ENCODE assay signal across 9 mouse cellular contexts in the genomic region with DNA sequence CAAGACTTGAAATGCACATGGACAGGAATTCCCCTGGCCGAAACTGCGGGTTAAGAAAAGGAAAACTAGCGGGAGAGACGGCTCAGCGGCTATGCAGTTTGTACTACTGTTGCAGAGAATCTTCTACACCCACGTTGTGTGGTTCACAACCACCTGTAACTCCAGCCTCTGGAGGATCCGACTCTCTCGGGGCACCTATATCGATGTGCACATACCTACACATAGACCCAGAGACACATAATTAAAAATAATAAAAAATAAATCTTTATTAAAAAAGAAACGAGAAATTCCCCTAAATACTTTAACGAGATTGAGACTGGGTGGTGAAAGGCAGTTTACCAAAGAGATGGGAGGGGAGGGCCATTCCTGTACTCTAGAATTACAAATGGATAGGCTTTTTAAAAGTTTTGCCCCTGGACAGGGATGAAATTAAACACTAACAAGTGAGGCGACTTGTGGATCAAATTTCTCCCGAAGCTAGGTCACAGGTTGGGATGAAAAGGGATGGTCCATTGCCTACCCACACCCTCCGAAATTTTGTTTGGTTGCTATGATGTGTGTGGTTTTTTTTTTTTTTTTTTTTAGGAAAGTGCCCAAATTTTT. TPM values are rescaled to one million over a fixed set of nuclear protein-coding genes. Genes with fewer than 3 reads are reported as not detected.
DNase-seq lines count a peak whose midpoint lies in the region; ATAC-seq and TF ChIP-seq lines count a peak whose summit lies in the region.
"Had no signal": no experiment of that assay in that cellular context is flagged by ENCODE, and none has a peak within 500 bp of the region (broad histone marks: within the 10 kb centered on the region; RNA-seq: fewer than 3 reads in every experiment).

No protein-coding gene starts in this region.

- peak overlapping the region; percentile 95 for H3K4me3 ChIP-seq in heart, postnatal 0 days (ENCODE audit: low read depth, low read length)
- H3K4me3 ChIP-seq in forebrain, embryonic 16.5 days (replicated peaks; ENCODE audit: low read length) = peak overlapping the region; percentile 88
- H3K4me3 ChIP-seq in liver, postnatal 0 days (ENCODE audit: low read depth, low read length) = peak overlapping the region; percentile 49; the same call in 1 of the 2 replicates
- H3K4me3 ChIP-seq: erythroblast, embryonic 14.5 days had no signal

- H3K4me2 ChIP-seq in heart, postnatal 0 days (ENCODE audit: low read depth, low read length) = peak overlapping the region; percentile 80
- H3K4me2 ChIP-seq in forebrain, embryonic 16.5 days (ENCODE audit: low read length) = peak overlapping the region; percentile 62
- H3K4me2 ChIP-seq in liver, postnatal 0 days (ENCODE audit: low read depth, low read length) = no peak overlapping the region

- H3K9me3 ChIP-seq in heart, postnatal 0 days (replicated peaks; ENCODE audit: control insufficient read depth, low read length) = no peaks in the 10 kb centered on the region
- H3K9me3 ChIP-seq in forebrain, embryonic 16.5 days (ENCODE audit: control insufficient read depth, low read length) = no peaks in the 10 kb centered on the region
- no peaks in the 10 kb centered on the region for H3K9me3 ChIP-seq in liver, postnatal 0 days (ENCODE audit: low read length)

- H3K36me3 ChIP-seq in heart, postnatal 0 days (replicated peaks; ENCODE audit: control insufficient read depth, insufficient read depth, low read length) = no peaks in the 10 kb centered on the region
- no peaks in the 10 kb centered on the region for H3K36me3 ChIP-seq in forebrain, embryonic 16.5 days (ENCODE audit: control insufficient read depth, insufficient read depth)
- H3K36me3 ChIP-seq in liver, postnatal 0 days (replicated peaks; ENCODE audit: insufficient read depth, low read length) = no peaks in the 10 kb centered on the region

- peak overlapping the region; percentile 98 for H3K27ac ChIP-seq in heart, postnatal 0 days (ENCODE audit: low read depth)
- no peak overlapping the region for H3K27ac ChIP-seq in forebrain, embryonic 16.5 days (ENCODE audit: low read length)
- H3K27ac ChIP-seq in liver, postnatal 0 days (ENCODE audit: low read depth) = no peak overlapping the region

- DNase-seq in heart, postnatal 0 days (ENCODE audit: low spot score) = no peak
- no peak for DNase-seq in heart, adult 8-10 months (ENCODE audit: low spot score)
- DNase-seq in R1 (ENCODE audit: low read depth, low spot score) (peak; percentile 58), adipocyte (ENCODE audit: low spot score) (no peak)
- DNase-seq in liver, postnatal 0 days = no peak
- no peak for DNase-seq in retina, embryonic 14.5 days (ENCODE audit: low spot score)
- DNase-seq in kidney, postnatal 10 days = no peak

- no peak for TF ChIP-seq CTCF in heart, postnatal 0 days (IDR thresholded peaks at IDR 0.05; ENCODE audit: low read depth)
- TF ChIP-seq CTCF in liver, postnatal 0 days (IDR thresholded peaks at IDR 0.05; ENCODE audit: low read depth) = no peak

- peaks cover 19% of the 10 kb centered on the region for H3K4me1 ChIP-seq in heart, postnatal 0 days (ENCODE audit: control insufficient read depth, insufficient read depth)
- H3K4me1 ChIP-seq in forebrain, embryonic 16.5 days (replicated peaks; ENCODE audit: control insufficient read depth, insufficient read depth, low read length) = peaks cover 22% of the 10 kb centered on the region
- peaks cover 7% of the 10 kb centered on the region for H3K4me1 ChIP-seq in liver, postnatal 0 days (ENCODE audit: insufficient read depth)

- no peak for ATAC-seq in heart, postnatal 0 days (ENCODE audit: insufficient read depth, low read depth)
- ATAC-seq in forebrain, embryonic 16.5 days = no peak
- no peak for ATAC-seq in liver, postnatal 0 days

- H3K27me3 ChIP-seq in heart, postnatal 0 days (ENCODE audit: control insufficient read depth, insufficient read depth, low read length) = no peaks in the 10 kb centered on the region
- peaks cover 6% of the 10 kb centered on the region; the same call in 1 of the 2 replicates for H3K27me3 ChIP-seq in forebrain, embryonic 16.5 days (replicated peaks; ENCODE audit: control insufficient read depth, insufficient read depth, low read length)
- peaks cover 61% of the 10 kb centered on the region for H3K27me3 ChIP-seq in liver, postnatal 0 days (ENCODE audit: insufficient read depth, low read length)

- H3K9ac ChIP-seq in heart, postnatal 0 days (replicated peaks; ENCODE audit: low read depth, low read length) = peak overlapping the region; percentile 96; the same call in 1 of the 2 replicates
- no peak overlapping the region for H3K9ac ChIP-seq in forebrain, embryonic 16.5 days (replicated peaks; ENCODE audit: low read depth, low read length)
- H3K9ac ChIP-seq in liver, postnatal 0 days (replicated peaks) = no peak overlapping the region

- 17% methylated on average over 14 of the region's 14 CpGs for WGBS in heart, postnatal 0 days
- 4% methylated on average over 14 of the region's 14 CpGs for WGBS in forebrain, embryonic 16.5 days
- WGBS in liver, postnatal 0 days (ENCODE audit: insufficient replicate concordance) = 9% methylated on average over 14 of the region's 14 CpGs

- no peak for TF ChIP-seq EP300 in heart, postnatal 0 days (IDR thresholded peaks at IDR 0.05; ENCODE audit: low read depth)
- TF ChIP-seq EP300 in liver, postnatal 0 days (IDR thresholded peaks at IDR 0.05; ENCODE audit: low read depth) = no peak

RNA-seq across cellular contexts. Expression of a gene that starts 0.4 kb away (rescaled TPM):
- total RNA-seq in heart, postnatal 0 days (2014; rRNA removed; ENCODE audit: low replicate concordance) = 19.2 and 29.4 TPM in 2 replicates
- 41.1 and 42.7 TPM in 2 replicates for polyA plus RNA-seq in heart, postnatal 0 days (2015; fragmentation: Nextera tagmentation; extraction: Ambion mirVana)
- total RNA-seq in heart, adult 8-10 months (2022) = 10 to 100 TPM; 13.9 to 25.4 (median 20.5) TPM
- 41.9 and 47.9 TPM in 2 replicates for polyA plus RNA-seq in forebrain, embryonic 16.5 days (2015; fragmentation: Nextera tagmentation; extraction: Ambion mirVana)
- 1.4 and 1.6 TPM in 2 replicates for polyA plus RNA-seq in liver, postnatal 0 days (2015; fragmentation: Nextera tagmentation; extraction: Ambion mirVana)
- polyA plus RNA-seq: erythroblast, embryonic 14.5 days had no signal

RNA-seq across cellular contexts. Expression of a gene that starts 15.8 kb away (rescaled TPM):
- total RNA-seq in heart, postnatal 0 days (2014; rRNA removed; ENCODE audit: low replicate concordance) = 4.6 and 38.7 TPM in 2 replicates
- polyA plus RNA-seq in heart, postnatal 0 days (2015; fragmentation: Nextera tagmentation; extraction: Ambion mirVana) = 11.7 and 13.2 TPM in 2 replicates
- total RNA-seq in heart, adult 8-10 months (2022) = 10 to 100 TPM in 2 of 4 experiments, 1 to 10 TPM in 2; 6.3 to 15.9 (median 10.3) TPM
- 13.7 and 14.5 TPM in 2 replicates for polyA plus RNA-seq in forebrain, embryonic 16.5 days (2015; fragmentation: Nextera tagmentation; extraction: Ambion mirVana)
- polyA plus RNA-seq in liver, postnatal 0 days (2015; fragmentation: Nextera tagmentation; extraction: Ambion mirVana) = not detected in 2 replicates
- polyA plus RNA-seq: erythroblast, embryonic 14.5 days had no signal

RNA-seq across cellular contexts. Expression of a gene that starts 58.6 kb away (rescaled TPM):
- total RNA-seq in heart, postnatal 0 days (2014; rRNA removed; ENCODE audit: low replicate concordance) = 7.4 and 13.6 TPM in 2 replicates
- 3.2 and 3.4 TPM in 2 replicates for polyA plus RNA-seq in heart, postnatal 0 days (2015; fragmentation: Nextera tagmentation; extraction: Ambion mirVana)
- 1 to 10 TPM; 4.4 to 6.8 (median 6.0) TPM for total RNA-seq in heart, adult 8-10 months (2022)
- polyA plus RNA-seq in forebrain, embryonic 16.5 days (2015; fragmentation: Nextera tagmentation; extraction: Ambion mirVana) = 21.4 and 33.7 TPM in 2 replicates
- 0.20 and 0.22 TPM in 2 replicates for polyA plus RNA-seq in liver, postnatal 0 days (2015; fragmentation: Nextera tagmentation; extraction: Ambion mirVana)

Comparison
In these comparisons a context has a peak if more than half of its experiments do, and no peak if none do; other contexts are left out.
1. RNA of a gene that starts 0.4 kb away (polyA plus RNA-seq): 41.1 to 42.7 TPM in heart, postnatal 0 days and 41.9 to 47.9 TPM in forebrain, embryonic 16.5 days; 1.4 to 1.6 TPM in liver, postnatal 0 days; every median in the first group is over 10 times any median in the second.
2. RNA of a gene that starts 15.8 kb away (polyA plus RNA-seq): 13.7 to 14.5 TPM in forebrain, embryonic 16.5 days and 11.7 to 13.2 TPM in heart, postnatal 0 days; not detected in liver, postnatal 0 days; every median in the first group is over 10 times any median in the second.
3. Peak in every context shown above with its lines, with median percentiles within 50 percentile points of each other: H3K4me3 ChIP-seq.